Mouse (Mus musculus) heart, embryonic 10.5 days (tissue): ENCODE data around the gene Eid1. TPM values are rescaled to one million over a fixed set of nuclear protein-coding genes. Genes with fewer than 3 reads are reported as not detected.

Source experiments
- DNase-seq: peaks from one replicate; pipeline ENCODE4 v3.0.0-alpha.2; 2017; ENCODE audit warnings: low spot score
- H3K27ac ChIP-seq: fragments of 300-500 bp; sonication (generic); 2 replicates; pipeline ENCODE4 v1.5.1; 2016; ENCODE audit warnings: mild to moderate bottlenecking
- H3K27me3 ChIP-seq: fragments of 300-500 bp; sonication (generic); 2 replicates; pipeline ENCODE4 v1.6.1; 2016; ENCODE audit warnings: mild to moderate bottlenecking; ENCODE audit not compliant: poor library complexity, insufficient read depth, severe bottlenecking
- H3K36me3 ChIP-seq: fragments of 300-500 bp; sonication (generic); 2 replicates; pipeline ENCODE4 v1.6.1; 2016; ENCODE audit warnings: mild to moderate bottlenecking, moderate library complexity
- H3K4me1 ChIP-seq: fragments of 300-500 bp; sonication (generic); 2 replicates; pipeline ENCODE4 v1.6.1; 2016; ENCODE audit warnings: mild to moderate bottlenecking
- H3K4me3 ChIP-seq: fragments of 300-500 bp; sonication (generic); 2 replicates; pipeline ENCODE4 v1.5.1; 2016; ENCODE audit warnings: mild to moderate bottlenecking, moderate library complexity
- H3K9me3 ChIP-seq: fragments of 300-500 bp; sonication (generic); 2 replicates; pipeline ENCODE4 v1.6.1; 2016; ENCODE audit warnings: mild to moderate bottlenecking, moderate library complexity
- WGBS: fragments of 180-500 bp; shearing (Covaris S2); methylation state at CpG from one replicate; pipeline ENCODE4 v1.1.7; 2016; 5-methylcytosine and 5-hydroxymethylcytosine counted together
- polyA plus RNA-seq: library from polyadenylated mRNA; unstranded; fragments of >200 nt; fragmentation: Nextera tagmentation; extraction: Ambion mirVana; gene quantifications from 2 replicates; pipeline ENCODE4 v1.2.1, GENCODE M21; 2016

Eid1 gene
- polyA plus RNA-seq, 1 experiment from 2014 or later = 142 TPM

- Histone ChIP-seq H3K4me1 (peaks cover 25% of the 10 kb centered on the region; the same call in 1 of the 2 replicates), H3K36me3 (no peaks in the 10 kb centered on the region), H3K27ac (peak overlapping the region; percentile 65), H3K9me3 (no peaks in the 10 kb centered on the region), H3K4me3 (peak overlapping the region; percentile 69), H3K27me3 (peaks cover 66% of the 10 kb centered on the region)
- under 1% methylated on average over 34 of the region's 34 CpGs for WGBS
- DNase-seq = peak; percentile 87
Measured at GRCm38 (mm10) chr2:125723408-125724085, 50.7 kb downstream of the Eid1 start.

DNA sequence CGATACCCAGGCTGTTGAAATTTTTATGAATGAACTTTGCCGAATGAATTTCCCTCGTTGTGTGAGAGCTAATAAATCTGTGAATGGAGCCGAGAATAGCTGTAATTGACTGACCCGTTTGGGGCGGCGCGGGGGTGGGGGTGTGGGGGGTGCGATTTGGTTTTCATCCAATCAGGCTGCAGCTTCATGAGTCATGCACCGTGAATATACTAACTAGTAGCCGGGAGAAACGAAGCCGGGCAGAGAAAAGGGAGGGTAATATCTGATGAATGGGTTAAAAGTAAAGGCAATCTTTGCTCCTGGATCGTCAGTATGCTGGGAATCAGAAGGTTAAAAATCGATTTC lies 51.2 kb downstream of the Eid1 start, which contains the start of gene Shc4:
TSS of gene Shc4 (minus strand) at position 63 of the 345 bp plus-strand sequence.
- DNase-seq = no peak
- Histone ChIP-seq H3K27ac (peak within 1 kb of the TSS; percentile 65), H3K27me3 (peaks cover 66% of the 10 kb centered on the region), H3K36me3 (no peaks in the 10 kb centered on the region), H3K9me3 (no peaks in the 10 kb centered on the region), H3K4me1 (peaks cover 25% of the 10 kb centered on the region; the same call in 1 of the 2 replicates), H3K4me3 (peak within 1 kb of the TSS; percentile 69)
- under 1% methylated on average over 15 of the region's 15 CpGs for WGBS

Other genes with a start within 250 kb of the Eid1 start
- 0.46 and 0.58 TPM in 2 replicates for gene Gm9913, start 168.0 kb upstream of the Eid1 start, polyA plus RNA-seq
- gene Fbn1, start 165.1 kb upstream of the Eid1 start, polyA plus RNA-seq = 16.8 and 20.0 TPM in 2 replicates
- gene Cep152, start 48.0 kb upstream of the Eid1 start, polyA plus RNA-seq = 7.0 and 7.1 TPM in 2 replicates
- 1.5 and 2.2 TPM in 2 replicates for gene Shc4, start 51.1 kb downstream of the Eid1 start, polyA plus RNA-seq
- 12.6 and 15.0 TPM in 2 replicates for gene Secisbp2l, start 109.8 kb downstream of the Eid1 start, polyA plus RNA-seq
- 34.0 and 40.7 TPM in 2 replicates for gene Galk2, start 186.0 kb downstream of the Eid1 start, polyA plus RNA-seq
- 77.5 and 81.3 TPM in 2 replicates for gene Cops2, start 186.0 kb downstream of the Eid1 start, polyA plus RNA-seq